Comparison of ENCODE assay signal across 11 mouse cellular contexts in genomic region chr4:90917312-90918107, GRCm38 (mm10).
A peak's percentile ranks its signal among the peaks of the same experiment; 100 is the strongest.
DNase-seq lines count a peak whose midpoint lies in the region.
"Had no signal": no experiment of that assay in that cellular context is flagged by ENCODE, and none has a peak within 500 bp of the region (broad histone marks: within the 10 kb centered on the region; RNA-seq: fewer than 3 reads in every experiment).

No protein-coding gene starts in this region.

- intact Hi-C loops in left cerebral cortex, postnatal 4 days (cut with DNase I) = no loop called here

- DNase-seq in left cerebral cortex, postnatal 4 days = peak; percentile 80
- DNase-seq in left cerebral cortex, adult 9 months (ENCODE audit: low spot score in 2 of 2) = no peak
- peak; percentile 47 for DNase-seq in cerebellum, adult 11-12 months
- DNase-seq in cerebellum, postnatal 25 days = peak; percentile 42 to 49
- peak; percentile 53 to 57 for DNase-seq in layer of hippocampus, postnatal 36 days
- DNase-seq in embryo, embryonic 11 days = no peak
- DNase-seq in lung, postnatal 36 days = no peak
- DNase-seq: kidney, postnatal 25 days; lung, postnatal 14 days; right cerebral cortex, postnatal 14 days; thymus, postnatal 14 days had no signal

Comparison
In these comparisons a context has a peak if more than half of its experiments do, and no peak if none do; other contexts are left out.
1. DNase-seq: peak in left cerebral cortex, postnatal 4 days (single experiment), cerebellum, adult 11-12 months (single experiment), cerebellum, postnatal 25 days (2 of 2) and layer of hippocampus, postnatal 36 days (2 of 2); none in left cerebral cortex, adult 9 months (0 of 2), embryo, embryonic 11 days (single experiment) and lung, postnatal 36 days (single experiment).